Mouse (Mus musculus): ENCODE data around the gene Scgb2b3. TPM values are rescaled to one million over a fixed set of nuclear protein-coding genes. Genes with fewer than 3 reads are reported as not detected.

Gene Scgb2b3
- polyA plus RNA-seq (2012; rRNA removed), result not detected in 2 replicates

GRCm38 (mm10) chr7:31362022-31362560 lies at the start of gene Scgb2b3:
Gene Scgb2b3, minus strand, starts transcription at chr7:31362072.

DNA sequence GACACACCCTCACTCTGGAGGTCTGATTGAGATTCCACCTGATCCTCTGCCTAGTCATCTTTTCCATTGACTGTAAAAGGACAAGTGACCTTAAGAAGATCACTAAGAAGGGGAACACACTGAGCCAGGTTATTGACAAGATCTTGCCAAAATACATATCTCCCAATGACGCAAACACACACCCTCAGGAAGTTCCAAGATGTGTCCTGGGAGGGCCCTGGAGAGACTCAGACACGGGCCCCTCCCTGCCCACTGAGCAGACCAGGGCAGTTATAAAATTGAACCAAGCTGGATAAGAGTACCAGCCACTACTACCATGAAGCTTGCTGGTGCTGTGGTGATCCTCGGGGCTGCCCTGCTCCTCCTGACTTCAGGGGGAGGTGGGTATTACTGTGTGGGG lies 13.4 kb upstream of the Scgb2b3 start, which contains the start of gene Scgb1b3:
Scgb1b3 (plus strand) TSS at position 301 of the 400 bp plus-strand sequence.

Other genes with a start within 250 kb of the Scgb2b3 start
- gene Hpn, start 246.8 kb downstream of the Scgb2b3 start, polyA plus RNA-seq (2012; rRNA removed), result 27.3 and 27.8 TPM in 2 replicates
- gene Scn1b, start 235.1 kb downstream of the Scgb2b3 start, polyA plus RNA-seq (2012; rRNA removed), result 36.5 and 37.2 TPM in 2 replicates
- 74.4 and 76.3 TPM in 2 replicates for gene Gramd1a, start 206.2 kb downstream of the Scgb2b3 start, polyA plus RNA-seq (2012; rRNA removed)
- gene Scgb2b2, start 71.6 kb downstream of the Scgb2b3 start, polyA plus RNA-seq (2012; rRNA removed), result not detected in 2 replicates
- not detected in 2 replicates for gene Scgb1b2, start 70.3 kb downstream of the Scgb2b3 start, polyA plus RNA-seq (2012; rRNA removed)
- 0.42 TPM in 1 of 2 replicates, not detected in the other for gene Scgb1b3, start 13.5 kb upstream of the Scgb2b3 start, polyA plus RNA-seq (2012; rRNA removed)

All from colon, adult 2 months (tissue).